Mouse (Mus musculus): ENCODE data around the gene Rab3c.

The Rab3c gene

DNA sequence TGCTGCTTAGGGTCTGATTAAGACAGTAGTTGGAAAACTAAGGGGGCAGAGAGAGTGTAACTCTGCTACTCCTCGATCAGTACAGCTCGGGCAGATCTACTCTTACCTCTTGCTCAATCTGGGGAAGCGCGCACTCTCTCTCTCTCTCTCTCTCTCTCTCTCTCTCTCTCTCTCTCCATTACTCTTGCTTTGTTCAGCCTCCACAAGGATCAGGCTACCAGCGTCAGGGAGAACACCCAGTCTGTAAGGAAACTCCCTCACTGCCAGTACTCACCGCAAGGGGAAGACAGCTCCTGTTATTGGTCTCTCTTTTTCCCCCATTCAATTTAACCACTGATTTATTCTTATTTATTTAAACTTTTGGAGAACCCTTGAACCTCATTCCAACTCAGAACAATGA is 185.8 kb downstream of the Rab3c start:
- in situ Hi-C loops (cut with MboI, MseI), result no loop called here

DNA sequence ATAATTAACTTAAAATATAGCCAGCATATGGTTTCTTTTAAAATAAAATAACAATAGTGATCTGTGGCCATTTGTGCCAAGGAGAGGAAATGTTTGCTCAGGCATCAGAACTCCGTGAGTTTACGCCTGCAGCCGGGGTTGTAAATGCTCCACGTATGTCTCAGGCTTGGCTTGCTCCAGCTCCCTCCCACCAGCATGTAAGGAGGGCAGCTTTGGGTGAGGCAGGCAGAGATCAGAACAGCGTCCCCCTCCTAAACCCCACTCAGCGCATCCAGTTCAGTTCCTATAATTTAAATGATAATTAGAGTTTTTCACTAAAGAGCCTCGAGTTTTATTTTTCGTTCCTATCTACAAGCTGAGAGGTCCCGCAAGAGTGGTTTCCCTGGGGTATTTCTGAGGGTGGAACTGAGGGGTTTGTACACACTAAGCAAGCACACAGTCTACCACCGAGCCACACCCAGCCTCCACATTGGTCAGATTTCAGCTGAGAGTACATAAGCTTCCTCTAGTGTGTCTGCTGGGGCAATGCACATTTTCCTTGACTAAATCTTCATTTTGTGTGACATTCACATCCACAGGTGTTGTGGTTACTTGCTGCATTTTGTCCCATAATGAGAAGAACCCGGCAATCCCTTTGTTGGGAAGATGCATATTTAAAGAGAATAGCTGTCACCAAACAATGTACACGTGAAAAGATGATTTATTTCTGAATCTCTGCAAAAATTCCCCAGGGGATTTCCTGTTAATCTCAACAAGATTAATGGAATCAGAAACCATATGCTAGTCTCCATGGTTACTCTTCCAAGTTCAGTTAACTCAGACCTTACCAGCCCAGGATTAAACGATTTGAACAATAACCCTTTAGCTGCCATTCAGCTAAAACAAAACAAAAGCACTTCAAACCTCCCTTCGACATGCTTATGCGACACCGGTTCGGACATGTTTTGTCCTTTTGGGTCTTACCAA is 186.8 kb downstream of the Rab3c start:
- in situ Hi-C loops (cut with MboI, MseI), result no loop called here

DNA sequence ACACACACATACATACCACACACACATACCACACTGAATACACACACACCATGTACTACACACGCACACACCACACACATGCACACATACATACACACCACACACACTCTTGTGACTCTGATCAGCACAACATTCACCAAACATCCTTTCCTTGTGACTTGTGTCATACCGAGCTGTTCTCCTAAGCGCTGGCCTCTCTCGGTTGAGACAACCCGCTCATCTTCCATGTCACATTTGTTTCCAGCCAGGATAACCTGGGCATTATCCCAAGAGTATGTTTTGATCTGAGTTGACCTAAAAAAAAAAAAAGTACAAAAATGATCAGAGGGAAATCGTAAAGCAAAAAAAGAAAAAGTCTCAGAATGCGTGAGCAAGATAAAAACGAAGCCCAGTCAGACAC is 196.8 kb downstream of the Rab3c start:
- in situ Hi-C loops (cut with MboI, MseI), result loop anchor here (5.0 kb wide), 1 partner anchor 1958 kb away; no protein-coding TSS in a partner anchor

- in situ Hi-C loops (cut with MboI, MseI), result loop anchor here (5.0 kb wide), 1 partner anchor 1961 kb away; no protein-coding TSS in a partner anchor
Observed at GRCm38 (mm10) chr13:110081174-110081573, 199.6 kb downstream of the Rab3c start.

- in situ Hi-C loops (cut with MboI, MseI), result no loop called here
Observed at GRCm38 (mm10) chr13:110075587-110075986, 205.2 kb downstream of the Rab3c start.

- in situ Hi-C loops (cut with MboI, MseI), result no loop called here
Observed at GRCm38 (mm10) chr13:110074180-110074579, 206.6 kb downstream of the Rab3c start.

- in situ Hi-C loops (cut with MboI, MseI), result no loop called here
Observed at GRCm38 (mm10) chr13:110067149-110067548, 213.6 kb downstream of the Rab3c start.

DNA sequence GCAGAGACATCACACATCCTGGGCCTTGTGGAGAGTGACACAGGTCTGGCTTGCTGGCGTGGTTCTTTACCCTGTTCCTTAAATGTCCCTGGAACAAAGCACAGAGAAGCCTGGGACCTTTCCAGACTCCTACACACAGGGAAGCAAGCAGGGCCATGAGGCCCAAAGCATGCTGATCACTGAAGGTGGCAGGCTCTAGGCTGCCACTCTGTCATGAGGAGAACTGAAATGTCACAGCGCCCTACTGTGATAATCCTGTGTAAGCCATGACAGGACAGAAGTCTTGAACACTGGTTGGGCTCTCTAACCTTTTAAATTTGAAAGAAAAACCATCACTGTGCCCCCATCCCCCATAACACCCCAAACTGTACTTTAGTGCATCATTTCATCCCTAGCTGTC is 214.1 kb downstream of the Rab3c start:
- in situ Hi-C loops (cut with MboI, MseI), result no loop called here

GRCm38 (mm10) chr13:110062835-110063411 is 217.9 kb downstream of the Rab3c start:
- in situ Hi-C loops (cut with MboI, MseI), result loop anchor here (5.0 kb wide), 1 partner anchor 304 kb away; no protein-coding TSS in a partner anchor

- in situ Hi-C loops (cut with MboI, MseI), result loop anchor here (5.0 kb wide), 1 partner anchor 305 kb away; no protein-coding TSS in a partner anchor
Observed at GRCm38 (mm10) chr13:110062288-110062687, 218.5 kb downstream of the Rab3c start.

DNA sequence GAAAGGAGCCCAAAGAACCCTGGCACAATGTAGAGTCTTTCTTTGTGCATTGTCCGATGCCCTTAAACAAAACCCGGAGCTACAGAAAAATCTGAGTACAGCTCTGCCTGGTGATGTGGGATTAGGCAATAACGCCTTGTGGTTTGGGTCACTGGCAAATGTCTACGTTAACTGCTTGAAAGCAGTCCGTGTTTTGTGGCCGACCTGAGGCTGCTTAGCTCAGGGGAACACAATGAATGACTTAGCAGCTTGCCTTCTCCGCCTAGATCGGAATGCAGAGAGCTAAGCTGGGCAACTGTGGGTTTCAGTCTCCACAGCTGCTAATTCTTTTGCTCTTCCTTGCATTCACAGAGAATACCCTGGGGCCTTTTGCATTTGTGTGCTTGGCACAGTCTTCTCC is 226.3 kb downstream of the Rab3c start:
- in situ Hi-C loops (cut with MboI, MseI), result no loop called here

- in situ Hi-C loops (cut with MboI, MseI), result no loop called here
Observed at GRCm38 (mm10) chr13:110048767-110049434, 231.9 kb downstream of the Rab3c start.

- in situ Hi-C loops (cut with MboI, MseI), result no loop called here
Observed at GRCm38 (mm10) chr13:110044418-110044817, 236.4 kb downstream of the Rab3c start.

DNA sequence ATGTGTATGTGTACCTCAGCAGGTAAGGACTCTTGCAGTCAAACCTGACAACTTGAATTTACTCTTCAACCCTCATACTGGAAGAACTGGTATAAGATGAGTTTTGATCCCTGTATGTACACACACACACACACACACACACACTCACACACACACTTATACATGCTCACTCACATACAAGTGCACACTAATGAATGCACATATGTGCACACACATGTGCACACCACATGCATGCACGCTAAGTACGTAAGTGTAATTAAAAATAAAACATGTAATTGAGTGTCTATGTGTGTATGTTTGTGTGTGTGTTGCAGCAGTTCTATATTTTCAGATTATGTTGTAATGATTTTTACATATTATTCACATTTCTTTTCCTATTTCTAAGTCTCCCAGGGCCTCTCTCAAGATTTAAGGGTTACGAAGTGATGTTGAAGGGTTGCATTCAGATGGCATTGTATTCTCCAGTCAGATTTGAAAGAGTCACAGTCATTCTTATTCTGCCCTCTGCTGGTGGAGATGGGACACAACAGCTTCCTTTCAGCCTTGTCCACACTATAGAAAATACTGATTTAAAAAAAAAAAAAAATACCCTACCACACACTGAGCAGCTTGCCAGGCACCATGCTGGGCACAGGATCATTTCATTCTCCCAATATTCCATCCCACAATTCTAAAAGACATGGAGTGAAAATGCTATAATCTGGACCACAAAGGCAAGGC is 240.9 kb downstream of the Rab3c start:
- in situ Hi-C loops (cut with MboI, MseI), result no loop called here

GRCm38 (mm10) chr13:110039170-110039569 is 241.6 kb downstream of the Rab3c start:
- in situ Hi-C loops (cut with MboI, MseI), result no loop called here

DNA sequence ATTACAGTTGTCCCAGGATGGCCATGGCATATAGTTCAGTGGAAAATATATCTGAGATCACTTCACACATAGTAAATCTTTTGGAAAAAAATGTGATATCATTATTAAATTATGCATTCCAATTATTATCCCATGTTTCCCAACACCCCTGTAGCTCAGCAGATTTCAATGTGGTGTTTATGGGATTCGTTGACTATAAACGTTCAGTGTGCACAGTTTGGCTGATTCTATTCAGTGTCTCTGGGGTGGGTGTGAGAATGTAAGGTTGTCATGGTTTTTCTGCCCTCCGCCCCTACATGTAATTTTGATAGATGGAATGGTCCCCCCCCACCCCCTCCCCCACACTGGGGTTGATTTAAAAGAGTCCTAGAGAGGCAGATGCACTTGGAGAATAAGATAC is 242.3 kb downstream of the Rab3c start:
- in situ Hi-C loops (cut with MboI, MseI), result no loop called here

GRCm38 (mm10) chr13:110034885-110035284 is 245.9 kb downstream of the Rab3c start:
- in situ Hi-C loops (cut with MboI, MseI), result no loop called here

DNA sequence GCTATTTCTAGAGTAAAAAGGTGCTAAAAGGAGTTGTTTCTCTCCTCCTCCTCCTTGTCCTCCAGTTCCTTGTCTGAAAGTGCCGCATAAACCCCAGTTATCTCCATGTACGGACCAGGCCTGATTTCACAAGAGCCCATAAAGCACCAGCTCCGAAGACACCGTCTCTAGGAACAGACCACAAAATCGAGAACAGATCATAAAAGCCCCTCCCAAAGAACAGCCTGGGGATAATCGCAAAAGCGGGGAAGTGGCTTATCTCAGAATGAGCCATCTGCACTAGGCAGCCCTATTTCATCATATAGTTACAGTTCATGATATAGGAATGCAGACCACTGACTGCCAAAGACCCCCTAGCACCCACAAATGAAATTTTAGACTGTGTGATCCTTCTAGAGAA is 246.8 kb downstream of the Rab3c start:
- in situ Hi-C loops (cut with MboI, MseI), result no loop called here

DNA sequence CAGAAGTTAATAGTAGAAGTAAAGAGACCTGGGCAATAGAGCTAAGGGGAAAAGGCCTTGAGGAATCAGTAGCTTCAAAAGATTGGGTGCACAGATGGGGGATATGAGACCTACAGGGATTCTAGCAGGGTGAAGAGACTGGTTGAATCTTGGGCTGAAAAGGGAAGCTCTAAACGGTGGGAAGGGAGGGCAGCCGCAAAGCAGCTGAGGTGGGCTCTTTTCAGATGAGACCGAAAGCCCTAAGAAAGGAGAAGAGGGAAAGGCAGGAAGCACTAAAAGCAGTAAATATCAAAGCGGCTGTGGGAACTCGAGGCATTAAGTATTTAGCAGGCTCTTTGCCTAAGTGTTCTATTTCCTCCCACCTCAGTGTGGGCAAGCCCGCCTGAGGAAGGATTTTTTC is 248.9 kb downstream of the Rab3c start:
- in situ Hi-C loops (cut with MboI, MseI), result no loop called here

DNA sequence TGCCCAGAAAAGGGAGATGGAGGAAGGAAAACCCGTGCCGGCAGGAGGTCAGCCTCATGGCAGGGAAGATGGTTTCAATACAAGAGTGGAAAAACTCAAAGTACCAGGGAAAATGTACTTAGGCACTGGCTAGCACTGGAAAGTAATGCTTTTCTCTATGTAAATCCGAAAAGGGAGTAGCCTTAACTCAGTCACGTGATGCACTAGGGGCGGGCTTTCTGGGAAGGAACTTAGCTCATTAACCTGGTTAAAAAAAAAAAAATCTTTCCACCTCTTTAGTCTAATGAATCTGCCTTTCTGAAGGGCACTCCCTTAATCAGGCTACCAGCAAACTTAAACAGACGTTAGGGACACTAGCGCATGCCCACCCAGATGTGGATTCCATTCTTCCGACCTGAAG is 249.7 kb downstream of the Rab3c start:
- in situ Hi-C loops (cut with MboI, MseI), result no loop called here

GRCm38 (mm10) chr13:110024381-110025161 is 256.2 kb downstream of the Rab3c start:
- in situ Hi-C loops (cut with MboI, MseI), result loop anchor here (10.0 kb wide), 2 partner anchors 250 to 790 kb away; no protein-coding TSS in a partner anchor
